Mouse (Mus musculus) retina, adult 2 months (tissue): ENCODE measurements around the gene A430078G23Rik.
"Not testable (repeated sequence)": the region's sequence is repeated elsewhere in the genome, so short reads cannot be mapped to it uniquely, and the experiment has no call there.

Experiments used
- DNase-seq: peaks from one replicate; pipeline ENCODE4 v3.0.0-alpha.2; 2012; ENCODE audit warnings: low read depth, low spot score

Gene A430078G23Rik

GRCm38 (mm10) chr8:3353189-3353810 is at the start of gene A430078G23Rik:
TSS of gene A430078G23Rik (plus strand) at chr8:3353415.
- no peak for DNase-seq

- DNase-seq: not testable (repeated sequence)
Measured at GRCm38 (mm10) chr8:3308205-3308800, 44.9 kb upstream of the A430078G23Rik start.

GRCm38 (mm10) chr8:3309636-3310035 is 43.6 kb upstream of the A430078G23Rik start:
- DNase-seq: no peak

- no peak for DNase-seq
Measured at GRCm38 (mm10) chr8:3311482-3311881, 41.7 kb upstream of the A430078G23Rik start.

- DNase-seq: not testable (repeated sequence)
Measured at GRCm38 (mm10) chr8:3313417-3313816, 39.8 kb upstream of the A430078G23Rik start.

GRCm38 (mm10) chr8:3313843-3314242 is 39.4 kb upstream of the A430078G23Rik start:
- no peak for DNase-seq

- DNase-seq: no peak
Measured at GRCm38 (mm10) chr8:3314345-3314744, 38.9 kb upstream of the A430078G23Rik start.

GRCm38 (mm10) chr8:3316585-3316984 is 36.6 kb upstream of the A430078G23Rik start:
- DNase-seq: no peak

GRCm38 (mm10) chr8:3319267-3319666 is 33.9 kb upstream of the A430078G23Rik start:
- not testable (repeated sequence) for DNase-seq

GRCm38 (mm10) chr8:3324253-3324652 is 29.0 kb upstream of the A430078G23Rik start:
- DNase-seq: no peak

- DNase-seq: no peak
Measured at GRCm38 (mm10) chr8:3327056-3327455, 26.2 kb upstream of the A430078G23Rik start.

- DNase-seq: no peak
Measured at GRCm38 (mm10) chr8:3327538-3328245, 25.5 kb upstream of the A430078G23Rik start.

- DNase-seq: peak; percentile 45
Measured at GRCm38 (mm10) chr8:3330662-3331061, 22.6 kb upstream of the A430078G23Rik start.

- DNase-seq: no peak
Measured at GRCm38 (mm10) chr8:3331692-3332091, 21.5 kb upstream of the A430078G23Rik start.

GRCm38 (mm10) chr8:3335881-3336280 is 17.3 kb upstream of the A430078G23Rik start:
- DNase-seq: no peak

GRCm38 (mm10) chr8:3336658-3337524 is 16.3 kb upstream of the A430078G23Rik start:
- DNase-seq: no peak

- not testable (repeated sequence) for DNase-seq
Measured at GRCm38 (mm10) chr8:3337525-3337824, 15.7 kb upstream of the A430078G23Rik start.

GRCm38 (mm10) chr8:3337971-3338370 is 15.2 kb upstream of the A430078G23Rik start:
- no peak for DNase-seq

GRCm38 (mm10) chr8:3340711-3341110 is 12.5 kb upstream of the A430078G23Rik start:
- DNase-seq: not testable (repeated sequence)

- DNase-seq: no peak
Measured at GRCm38 (mm10) chr8:3345337-3345736, 7.9 kb upstream of the A430078G23Rik start.

- no peak for DNase-seq
Measured at GRCm38 (mm10) chr8:3346691-3347413, 6.4 kb upstream of the A430078G23Rik start.
